Mouse (Mus musculus) mouse trophoblast stem cell (cell line): ENCODE results near the gene Spef1.

Experiments
- in situ Hi-C, 2 experiments: fragments of 300-500 bp; cut with MseI, MboI; formaldehyde crosslinking; loops; 2 replicates in 1 of 2; 3 replicates in 1 of 2; pipeline ENCODE4 v1.15.1; 2025

Gene Spef1

GRCm38 (mm10) chr2:131172322-131172721, 14.8 kb downstream of the Spef1 start:
- in situ Hi-C loops = no loop called here

GRCm38 (mm10) chr2:131171401-131172104, 15.5 kb downstream of the Spef1 start:
- in situ Hi-C loops = no loop called here

DNA sequence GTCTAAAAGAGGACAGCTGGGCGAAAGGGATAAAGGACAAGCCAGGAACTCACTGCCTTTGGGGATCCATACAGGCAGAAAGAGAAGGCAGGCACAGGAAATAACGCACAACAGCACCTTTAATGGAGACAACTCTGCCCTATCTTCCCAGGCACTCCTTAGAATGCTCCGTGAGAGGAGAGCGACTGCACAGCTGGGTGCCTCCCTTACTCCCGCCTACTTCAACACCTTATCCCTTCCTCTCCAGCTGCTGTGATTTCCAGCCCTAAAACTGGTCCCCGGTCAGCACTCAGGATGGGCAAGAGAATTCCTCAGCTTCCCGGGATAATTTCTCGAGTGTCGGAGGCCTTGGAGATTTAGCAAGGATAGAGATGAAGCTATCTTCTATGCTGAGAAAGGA, 16.1 kb downstream of the Spef1 start:
- in situ Hi-C loops = no loop called here

GRCm38 (mm10) chr2:131168914-131169313, 18.2 kb downstream of the Spef1 start:
- in situ Hi-C loops = no loop called here

- in situ Hi-C loops = no loop called here
Observed at GRCm38 (mm10) chr2:131167984-131168383, 19.1 kb downstream of the Spef1 start.

GRCm38 (mm10) chr2:131166172-131166571, 20.9 kb downstream of the Spef1 start:
- in situ Hi-C loops = no loop called here

DNA sequence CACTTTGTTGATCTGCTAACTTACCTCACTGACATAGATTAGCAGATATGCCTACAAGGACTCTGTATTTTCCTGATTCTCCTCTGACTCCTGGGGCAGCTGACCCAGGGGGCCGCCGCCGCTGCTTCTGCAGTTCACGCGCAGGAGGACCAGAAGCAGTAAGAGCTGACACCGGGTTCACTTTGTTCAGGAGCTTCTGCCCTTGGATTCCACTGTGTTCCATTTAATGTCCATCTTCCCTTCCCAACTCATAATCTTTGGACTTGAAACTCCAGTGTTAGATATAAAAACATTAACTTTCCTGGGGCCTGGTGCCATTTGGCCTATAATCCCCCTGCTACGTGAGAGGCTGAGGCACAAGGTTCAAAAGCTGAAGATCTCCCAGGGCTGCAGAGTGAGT, 23.2 kb downstream of the Spef1 start:
- in situ Hi-C loops = no loop called here

DNA sequence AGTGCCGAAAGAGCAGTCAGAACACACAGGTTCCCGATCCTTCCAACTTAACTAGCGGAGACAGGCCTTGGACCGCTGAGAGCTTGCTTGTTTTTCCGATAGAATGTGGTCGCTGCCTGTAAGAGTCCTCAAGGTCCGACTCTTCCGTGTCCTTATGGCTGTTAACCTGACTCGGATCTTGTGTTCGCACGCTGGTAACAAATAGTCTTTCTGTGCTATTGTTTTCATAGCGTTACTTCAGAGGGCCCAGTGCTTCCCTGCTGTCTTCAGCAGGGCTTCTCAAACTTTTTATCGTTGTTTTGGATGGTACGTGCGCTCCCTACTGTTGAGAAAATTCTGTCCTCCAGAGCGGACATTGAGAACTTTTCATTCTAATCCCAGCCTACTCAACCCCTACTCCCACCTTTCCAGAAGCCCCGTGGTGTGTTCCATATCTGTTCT, 26.4 kb downstream of the Spef1 start:
- in situ Hi-C loops = no loop called here

GRCm38 (mm10) chr2:131159938-131160581, 27.0 kb downstream of the Spef1 start, which contains the start of gene 1700037H04Rik:
Gene 1700037H04Rik, minus strand, starts transcription at chr2:131160081.
- in situ Hi-C loops = no loop called here

DNA sequence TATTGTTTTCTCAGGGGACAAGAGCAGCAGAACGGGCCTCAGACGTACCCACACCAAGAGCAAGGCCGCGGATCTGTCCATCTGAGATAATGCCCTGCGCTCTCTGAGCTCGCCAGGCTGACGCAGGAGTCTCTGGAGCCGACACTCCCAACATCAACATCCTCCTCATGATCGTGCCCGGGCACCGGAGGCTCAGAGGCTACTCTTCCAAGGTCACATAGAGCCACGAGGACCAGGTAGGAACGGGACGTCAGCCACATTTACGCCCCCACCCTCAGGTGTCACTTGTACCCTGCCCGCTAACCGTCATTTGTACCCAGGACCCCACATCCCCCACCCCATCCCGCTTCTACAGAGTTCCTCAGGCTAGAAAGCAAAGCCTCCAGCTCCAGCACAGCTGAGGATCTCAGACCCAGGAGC, 27.6 kb downstream of the Spef1 start:
- in situ Hi-C loops = no loop called here

GRCm38 (mm10) chr2:131156987-131157386, 30.1 kb downstream of the Spef1 start:
- in situ Hi-C loops = no loop called here

DNA sequence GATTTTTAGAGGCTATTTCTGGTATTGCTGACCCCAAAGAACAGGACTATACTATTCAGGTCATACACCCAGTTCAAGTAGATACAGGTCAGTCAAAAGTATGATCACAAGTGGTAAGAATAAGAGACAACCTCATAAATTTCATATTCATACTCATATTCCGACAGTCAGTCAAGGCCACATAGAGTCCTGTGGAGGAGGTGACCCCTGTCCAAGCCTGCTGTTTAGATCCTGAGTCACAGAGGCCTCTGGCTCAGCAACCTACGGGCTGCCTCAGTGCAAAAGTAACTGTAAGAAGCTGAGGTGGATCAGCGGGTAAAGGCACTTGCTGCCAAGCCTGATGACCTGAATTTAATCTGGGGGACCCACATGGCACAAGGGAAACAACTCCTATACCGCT, 33.0 kb downstream of the Spef1 start:
- in situ Hi-C loops = no loop called here

- in situ Hi-C loops = no loop called here
Observed at GRCm38 (mm10) chr2:131152166-131152730, 34.8 kb downstream of the Spef1 start.

DNA sequence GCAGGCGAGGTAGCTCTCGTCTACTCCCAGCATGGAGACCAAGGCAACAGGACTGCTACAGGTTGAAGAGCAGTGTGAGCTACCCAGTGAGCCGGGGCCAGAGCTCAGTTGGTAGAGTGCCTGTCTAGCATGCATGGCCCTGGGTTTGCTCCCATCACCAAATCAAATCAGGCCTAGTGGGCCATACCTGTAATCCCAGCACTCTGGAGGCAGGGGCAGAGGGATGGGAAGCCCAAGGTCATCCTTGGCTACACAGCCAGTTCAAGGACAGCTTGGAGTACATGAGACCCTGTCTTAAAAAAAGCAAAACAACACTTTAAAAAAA, 37.9 kb downstream of the Spef1 start:
- in situ Hi-C loops = loop anchor here in 1 of 2 experiments (10.0 kb wide), 1 partner anchor 54 kb away; no protein-coding TSS in a partner anchor

DNA sequence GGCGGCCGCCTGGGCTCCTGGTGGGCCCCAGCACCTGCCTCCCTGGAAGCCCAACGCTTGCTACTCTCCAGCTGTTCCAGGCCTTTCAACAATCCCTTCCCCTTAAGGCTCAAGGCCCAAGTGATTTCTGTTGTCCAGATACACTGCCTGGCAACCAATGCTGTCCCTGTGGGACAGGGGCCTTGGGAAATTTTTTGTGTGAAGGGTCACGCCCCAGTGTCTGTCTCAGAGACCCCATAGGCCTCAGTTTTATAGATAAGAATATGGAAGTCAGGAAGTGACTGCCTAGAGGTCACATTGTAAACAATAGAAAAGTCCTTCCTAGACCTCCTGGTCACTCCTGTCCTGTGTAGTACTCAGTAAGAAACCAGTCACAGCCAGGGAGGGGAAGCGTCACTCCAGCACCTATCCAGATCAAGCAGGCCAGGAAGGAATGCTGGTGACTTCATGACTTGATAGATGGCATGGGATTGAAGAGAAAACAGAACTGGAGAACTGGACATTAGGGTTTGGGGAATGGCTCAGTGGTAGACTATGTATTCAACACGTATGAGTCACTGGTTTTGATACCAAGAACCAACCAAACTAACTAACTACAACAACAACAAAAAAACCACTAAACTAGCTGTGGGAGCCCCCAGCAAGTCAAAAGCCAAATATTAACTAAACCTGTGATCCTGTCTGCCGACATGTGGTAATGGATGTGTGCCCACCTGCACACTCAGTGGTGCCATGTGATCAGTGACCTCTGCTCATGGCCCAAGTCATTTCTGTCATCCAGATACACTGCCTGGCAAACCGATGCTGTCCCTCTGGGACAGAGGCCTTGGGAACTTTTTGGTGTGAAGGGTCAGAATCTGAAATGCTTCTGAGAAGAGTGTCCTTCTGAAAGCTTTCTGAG, 38.5 kb downstream of the Spef1 start:
- in situ Hi-C loops = loop anchor here in 1 of 2 experiments (10.0 kb wide), 1 partner anchor 54 kb away; no protein-coding TSS in a partner anchor

- in situ Hi-C loops = loop anchor here in 1 of 2 experiments (10.0 kb wide), 1 partner anchor 52 kb away; no protein-coding TSS in a partner anchor
Observed at GRCm38 (mm10) chr2:131147043-131147365, 40.1 kb downstream of the Spef1 start.

DNA sequence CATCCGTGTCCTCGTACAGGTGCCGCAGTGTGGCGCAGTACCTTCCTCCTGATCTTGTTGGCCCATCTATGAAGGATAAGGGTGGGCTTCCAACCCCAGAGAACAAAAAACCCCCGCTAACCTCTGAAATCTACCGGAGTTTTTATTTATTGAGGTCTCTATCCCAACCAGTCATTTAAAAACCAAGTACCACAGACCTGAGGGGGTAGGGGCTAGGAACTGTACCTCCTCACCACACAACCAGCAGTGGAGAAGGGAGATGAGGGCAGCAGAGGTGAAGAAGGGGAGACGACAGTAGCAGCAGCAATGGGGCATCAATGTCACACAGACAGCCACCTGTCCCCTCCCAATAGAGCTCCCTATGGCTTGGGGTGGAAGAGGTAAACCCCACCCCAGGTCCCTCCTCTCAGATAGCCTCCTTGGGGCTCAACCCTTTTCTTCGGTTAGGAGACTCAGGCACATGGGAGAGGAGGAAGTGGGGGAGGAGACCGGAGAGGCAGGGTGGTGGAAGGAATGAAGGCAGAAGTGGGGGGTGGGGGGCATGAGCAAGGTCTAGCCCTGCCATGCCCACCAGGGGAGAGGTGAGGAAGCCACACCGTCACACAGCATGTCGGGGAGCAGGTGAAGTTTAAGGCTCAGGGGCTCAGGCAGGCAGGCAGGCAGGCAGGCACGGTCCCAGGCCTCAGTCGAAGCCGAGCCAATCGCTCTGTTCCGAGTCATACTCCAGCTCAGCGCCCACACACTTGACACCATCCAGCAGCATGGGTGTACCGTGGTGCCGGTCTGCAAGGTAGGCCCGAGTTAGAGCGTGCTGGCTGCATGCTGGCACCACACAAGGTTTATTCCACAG, 40.7 kb downstream of the Spef1 start:
- in situ Hi-C loops = loop anchor here in 1 of 2 experiments (10.0 kb wide), 1 partner anchor 52 kb away; no protein-coding TSS in a partner anchor

DNA sequence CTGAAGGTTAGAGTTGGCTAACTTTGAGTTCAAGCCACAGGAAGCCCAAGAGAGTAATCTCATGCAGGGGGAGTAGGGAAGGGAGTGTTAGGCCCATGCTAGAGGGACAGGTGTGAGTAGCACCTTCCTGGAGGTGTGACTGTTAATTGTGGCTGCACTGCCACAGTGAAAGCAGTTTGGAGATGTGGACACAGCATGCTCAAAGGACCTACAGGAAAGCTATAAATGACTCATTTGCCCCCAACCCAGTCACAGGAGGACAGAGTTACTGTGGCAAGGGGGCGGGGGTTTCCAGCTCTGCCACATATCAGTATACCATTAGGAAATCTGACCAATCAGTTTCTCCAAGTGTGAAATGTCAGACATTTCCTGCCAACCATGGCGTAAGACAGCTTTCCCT, 41.5 kb downstream of the Spef1 start:
- in situ Hi-C loops = loop anchor here in 1 of 2 experiments (10.0 kb wide), 1 partner anchor 51 kb away; no protein-coding TSS in a partner anchor

- in situ Hi-C loops = loop anchor here in 1 of 2 experiments (10.0 kb wide), 1 partner anchor 50 kb away; no protein-coding TSS in a partner anchor
Observed at GRCm38 (mm10) chr2:131145121-131145520, 42.0 kb downstream of the Spef1 start.

GRCm38 (mm10) chr2:131143007-131143780, 43.9 kb downstream of the Spef1 start:
- in situ Hi-C loops = loop anchor here in 1 of 2 experiments (10.0 kb wide), 1 partner anchor 48 kb away; no protein-coding TSS in a partner anchor
